Mouse (Mus musculus) embryonic facial prominence, embryonic 10.5 days (tissue): Measurements from ENCODE around the gene Gpatch1. TPM values are rescaled to one million over a fixed set of nuclear protein-coding genes. Genes with fewer than 3 reads are reported as not detected.

Source experiments
- polyA plus RNA-seq: library from polyadenylated mRNA; unstranded; fragments of >200 nt; fragmentation: Nextera tagmentation; extraction: Ambion mirVana; gene quantifications from 2 replicates; pipeline ENCODE4 v1.2.1, GENCODE M21; 2016

The Gpatch1 gene
- polyA plus RNA-seq, 1 experiment from 2014 or later, result 18.7 TPM

Other genes with a start within 250 kb of the Gpatch1 start
- gene Cebpa, start 199.1 kb downstream of the Gpatch1 start, polyA plus RNA-seq, result 0.39 and 0.45 TPM in 2 replicates
- 0.53 and 0.69 TPM in 2 replicates for gene Slc7a10, start 132.1 kb downstream of the Gpatch1 start, polyA plus RNA-seq
- gene Lrp3, start 102.9 kb downstream of the Gpatch1 start, polyA plus RNA-seq, result 10.5 and 10.6 TPM in 2 replicates
- gene Rhpn2, start 15.7 kb upstream of the Gpatch1 start, polyA plus RNA-seq, result 5.2 and 5.5 TPM in 2 replicates
- 17.6 and 20.5 TPM in 2 replicates for gene Faap24, start 78.4 kb upstream of the Gpatch1 start, polyA plus RNA-seq
- gene Cep89, start 78.6 kb upstream of the Gpatch1 start, polyA plus RNA-seq, result 59.0 and 63.3 TPM in 2 replicates
- gene Slc7a9, start 130.4 kb upstream of the Gpatch1 start, polyA plus RNA-seq, result 0.17 and 0.29 TPM in 2 replicates
- 0.58 and 0.71 TPM in 2 replicates for gene Tdrd12, start 219.3 kb upstream of the Gpatch1 start, polyA plus RNA-seq
- 42.0 and 42.2 TPM in 2 replicates for gene Nudt19, start 237.9 kb upstream of the Gpatch1 start, polyA plus RNA-seq